Mouse (Mus musculus) forebrain, embryonic 15.5 days (tissue): Measurements from ENCODE around the gene Cx3cl1. TPM values are rescaled to one million over a fixed set of nuclear protein-coding genes. Genes with fewer than 3 reads are reported as not detected.

Source experiments
- ATAC-seq: fragments of 200-750 bp; cut with Nextera tagmentation; replicated peaks from 2 replicates; pipeline ENCODE4 v1.8.0; 2017; ENCODE audit warnings: mild to moderate bottlenecking, moderate TSS enrichment, moderate library complexity
- H3K27ac ChIP-seq: fragments of 300-500 bp; sonication (generic); replicated peaks from 2 replicates; pipeline ENCODE4 v1.5.1; 2015; ENCODE audit warnings: mild to moderate bottlenecking, inconsistent platforms
- H3K27me3 ChIP-seq: fragments of 300-500 bp; sonication (generic); 2 replicates; pipeline ENCODE4 v1.6.1; 2015; ENCODE audit warnings: inconsistent platforms
- H3K36me3 ChIP-seq: fragments of 300-500 bp; sonication (generic); 2 replicates; pipeline ENCODE4 v1.6.1; 2015; ENCODE audit warnings: mild to moderate bottlenecking, inconsistent platforms
- H3K4me1 ChIP-seq: fragments of 300-500 bp; sonication (generic); 2 replicates; pipeline ENCODE4 v1.6.1; 2015; ENCODE audit warnings: inconsistent platforms
- H3K4me2 ChIP-seq: fragments of 300-500 bp; sonication (generic); replicated peaks from 2 replicates; pipeline ENCODE4 v1.6.1; 2015; ENCODE audit warnings: mild to moderate bottlenecking, inconsistent platforms
- H3K4me3 ChIP-seq: fragments of 300-500 bp; sonication (generic); 2 replicates; pipeline ENCODE4 v1.5.1; 2015; ENCODE audit warnings: mild to moderate bottlenecking, inconsistent platforms
- H3K9ac ChIP-seq: fragments of 300-500 bp; sonication (generic); replicated peaks from 2 replicates; pipeline ENCODE4 v1.6.1; 2015; ENCODE audit warnings: mild to moderate bottlenecking, inconsistent platforms
- H3K9me3 ChIP-seq: fragments of 300-500 bp; sonication (generic); 2 replicates; pipeline ENCODE4 v1.6.1; 2016; ENCODE audit warnings: inconsistent platforms
- WGBS: fragments of 180-500 bp; shearing (Covaris S2); methylation state at CpG from one replicate; pipeline ENCODE4 v1.1.7; 2015; ENCODE audit warnings: mixed read lengths; 5-methylcytosine and 5-hydroxymethylcytosine counted together
- polyA plus RNA-seq: library from polyadenylated mRNA; unstranded; fragments of >200 nt; fragmentation: Nextera tagmentation; extraction: Ambion mirVana; gene quantifications from 2 replicates; pipeline ENCODE4 v1.2.1, GENCODE M21; 2015

The Cx3cl1 gene
- polyA plus RNA-seq, 1 experiment from 2014 or later = 17.3 TPM

DNA sequence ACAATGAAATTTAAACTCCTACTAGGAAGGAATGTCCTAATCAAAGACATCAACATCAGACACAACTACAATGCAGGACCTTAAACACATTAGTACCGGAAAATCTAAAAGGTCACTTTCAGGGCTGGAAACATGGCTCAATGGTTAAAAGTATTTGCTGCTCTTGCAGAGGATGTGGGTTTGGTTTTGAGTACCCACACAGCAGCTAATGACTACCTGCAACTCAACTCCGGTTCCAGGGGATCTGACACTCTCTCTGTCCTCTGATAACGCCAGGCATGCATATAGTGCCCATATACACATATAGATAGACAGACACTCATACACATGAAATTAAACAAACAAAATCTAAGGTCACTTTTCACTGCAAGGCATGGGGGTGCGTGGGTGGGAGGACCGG is 54.4 kb downstream of the Cx3cl1 start:
- no peak overlapping the region for H3K27ac ChIP-seq
- no peaks in the 10 kb centered on the region for H3K4me1 ChIP-seq
- H3K4me3 ChIP-seq = no peak overlapping the region
- peaks cover 73% of the 10 kb centered on the region for H3K36me3 ChIP-seq
- H3K9ac ChIP-seq = no peak overlapping the region
- no peaks in the 10 kb centered on the region for H3K27me3 ChIP-seq
- H3K4me2 ChIP-seq = no peak overlapping the region
- 91% methylated on average over 5 of the region's 5 CpGs for WGBS
- H3K9me3 ChIP-seq = no peaks in the 10 kb centered on the region
- no peak for ATAC-seq

DNA sequence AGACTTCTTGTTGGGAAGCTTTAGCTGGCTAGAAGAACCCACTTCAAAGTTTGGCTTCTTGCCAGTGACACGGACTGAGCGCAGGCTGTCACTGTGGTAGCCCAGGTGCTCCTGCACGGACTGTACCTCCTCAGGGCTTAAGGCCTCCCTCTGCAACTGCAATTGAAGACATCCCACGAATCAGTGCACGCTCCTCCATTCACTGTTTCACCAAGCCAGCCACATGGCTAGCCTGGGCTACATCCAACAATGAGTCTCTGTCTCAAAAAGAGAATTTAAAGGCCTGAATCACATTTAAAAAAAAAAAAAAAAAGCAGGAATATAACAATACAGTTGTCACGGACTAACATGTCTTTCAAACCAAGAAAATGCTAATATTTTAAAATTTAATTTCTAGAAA is 56.5 kb downstream of the Cx3cl1 start:
- H3K36me3 ChIP-seq = peaks cover 63% of the 10 kb centered on the region
- H3K4me2 ChIP-seq = no peak overlapping the region
- no peak overlapping the region for H3K4me3 ChIP-seq
- no peak overlapping the region for H3K9ac ChIP-seq
- H3K27ac ChIP-seq = no peak overlapping the region
- no peak for ATAC-seq
- no peaks in the 10 kb centered on the region for H3K9me3 ChIP-seq
- H3K27me3 ChIP-seq = no peaks in the 10 kb centered on the region
- H3K4me1 ChIP-seq = peaks cover 11% of the 10 kb centered on the region; the same call in 1 of the 2 replicates
- WGBS = 88% methylated on average over 6 of the region's 6 CpGs

Other genes starting within 250 kb of the Cx3cl1 start
- 22.4 and 24.8 TPM in 2 replicates for gene Cpne2, start 239.0 kb upstream of the Cx3cl1 start, polyA plus RNA-seq
- gene Rspry1, start 170.1 kb upstream of the Cx3cl1 start, polyA plus RNA-seq = 50.1 and 52.0 TPM in 2 replicates
- gene Fam192a, start 170.0 kb upstream of the Cx3cl1 start, polyA plus RNA-seq = 97.5 and 103 TPM in 2 replicates
- 198 and 206 TPM in 2 replicates for gene Arl2bp, start 105.4 kb upstream of the Cx3cl1 start, polyA plus RNA-seq
- 1.3 and 1.5 TPM in 2 replicates for gene Pllp, start 75.7 kb upstream of the Cx3cl1 start, polyA plus RNA-seq
- not detected in 2 replicates for gene Ccl22, start 26.4 kb upstream of the Cx3cl1 start, polyA plus RNA-seq
- 0.82 and 0.87 TPM in 2 replicates for gene Ccl17, start 38.4 kb downstream of the Cx3cl1 start, polyA plus RNA-seq
- gene Coq9, start 66.3 kb downstream of the Cx3cl1 start, polyA plus RNA-seq = 57.2 and 59.6 TPM in 2 replicates
- gene Ciapin1, start 66.3 kb downstream of the Cx3cl1 start, polyA plus RNA-seq = 144 and 145 TPM in 2 replicates
- gene Polr2c, start 85.4 kb downstream of the Cx3cl1 start, polyA plus RNA-seq = 150 and 153 TPM in 2 replicates
- gene Dok4, start 104.3 kb downstream of the Cx3cl1 start, polyA plus RNA-seq = 63.6 and 69.2 TPM in 2 replicates
- 5.4 and 5.6 TPM in 2 replicates for gene Ccdc102a, start 146.1 kb downstream of the Cx3cl1 start, polyA plus RNA-seq
- 0.27 TPM in 1 of 2 replicates, not detected in the other for gene Adgrg5, start 151.7 kb downstream of the Cx3cl1 start, polyA plus RNA-seq
- gene Adgrg1, start 202.7 kb downstream of the Cx3cl1 start, polyA plus RNA-seq = 135 and 140 TPM in 2 replicates
- 1.0 and 1.2 TPM in 2 replicates for gene Adgrg3, start 245.7 kb downstream of the Cx3cl1 start, polyA plus RNA-seq